Mouse (Mus musculus): Measurements from ENCODE around the gene Zfyve9.

Zfyve9 gene

GRCm38 (mm10) chr4:108768527-108768926 is 12.1 kb downstream of the Zfyve9 start:
- TF ChIP-seq GATA4 (IDR thresholded peaks at IDR 0.05; ENCODE audit: insufficient replicate concordance, low read length): no peak

GRCm38 (mm10) chr4:108759583-108759982 is 21.0 kb downstream of the Zfyve9 start:
- no peak for TF ChIP-seq GATA4 (IDR thresholded peaks at IDR 0.05; ENCODE audit: insufficient replicate concordance, low read length)

GRCm38 (mm10) chr4:108746160-108746873 is 34.3 kb downstream of the Zfyve9 start:
- TF ChIP-seq GATA4 (IDR thresholded peaks at IDR 0.05; ENCODE audit: insufficient replicate concordance, low read length): no peak

GRCm38 (mm10) chr4:108731582-108731981 is 49.0 kb downstream of the Zfyve9 start:
- TF ChIP-seq GATA4 (IDR thresholded peaks at IDR 0.05; ENCODE audit: insufficient replicate concordance, low read length): no peak

GRCm38 (mm10) chr4:108730450-108730849 is 50.1 kb downstream of the Zfyve9 start:
- TF ChIP-seq GATA4 (IDR thresholded peaks at IDR 0.05; ENCODE audit: insufficient replicate concordance, low read length): no peak

- no peak for TF ChIP-seq GATA4 (IDR thresholded peaks at IDR 0.05; ENCODE audit: insufficient replicate concordance, low read length)
These were observed 56.5 kb downstream of the Zfyve9 start for GRCm38 (mm10) chr4:108724102-108724501.

GRCm38 (mm10) chr4:108721245-108721784 is 59.3 kb downstream of the Zfyve9 start:
- TF ChIP-seq GATA4 (IDR thresholded peaks at IDR 0.05; ENCODE audit: insufficient replicate concordance, low read length): no peak

GRCm38 (mm10) chr4:108719349-108719748 is 61.2 kb downstream of the Zfyve9 start, which contains the start of gene 3110021N24Rik:
Gene 3110021N24Rik, plus strand, starts transcription at chr4:108719649.
- no peak for TF ChIP-seq GATA4 (IDR thresholded peaks at IDR 0.05; ENCODE audit: insufficient replicate concordance, low read length)

- TF ChIP-seq GATA4 (IDR thresholded peaks at IDR 0.05; ENCODE audit: insufficient replicate concordance, low read length): no peak
These were observed 72.4 kb downstream of the Zfyve9 start for GRCm38 (mm10) chr4:108708209-108708608.

- no peak for TF ChIP-seq GATA4 (IDR thresholded peaks at IDR 0.05; ENCODE audit: insufficient replicate concordance, low read length)
These were observed 83.7 kb downstream of the Zfyve9 start for GRCm38 (mm10) chr4:108696934-108697333.

GRCm38 (mm10) chr4:108691469-108691868 is 89.1 kb downstream of the Zfyve9 start:
- TF ChIP-seq GATA4 (IDR thresholded peaks at IDR 0.05; ENCODE audit: insufficient replicate concordance, low read length): no peak

- TF ChIP-seq GATA4 (IDR thresholded peaks at IDR 0.05; ENCODE audit: insufficient replicate concordance, low read length): no peak
These were observed 90.1 kb downstream of the Zfyve9 start for GRCm38 (mm10) chr4:108690479-108690878.

GRCm38 (mm10) chr4:108686156-108686555 is 94.4 kb downstream of the Zfyve9 start:
- TF ChIP-seq GATA4 (IDR thresholded peaks at IDR 0.05; ENCODE audit: insufficient replicate concordance, low read length): no peak

GRCm38 (mm10) chr4:108664407-108664806 is 116.2 kb downstream of the Zfyve9 start:
- no peak for TF ChIP-seq GATA4 (IDR thresholded peaks at IDR 0.05; ENCODE audit: insufficient replicate concordance, low read length)

- TF ChIP-seq GATA4 (IDR thresholded peaks at IDR 0.05; ENCODE audit: insufficient replicate concordance, low read length): no peak
These were observed 141.8 kb downstream of the Zfyve9 start for GRCm38 (mm10) chr4:108638752-108639151.

- TF ChIP-seq GATA4 (IDR thresholded peaks at IDR 0.05; ENCODE audit: insufficient replicate concordance, low read length): no peak
These were observed 142.9 kb downstream of the Zfyve9 start for GRCm38 (mm10) chr4:108637721-108638120.

GRCm38 (mm10) chr4:108635101-108635500 is 145.5 kb downstream of the Zfyve9 start:
- TF ChIP-seq GATA4 (IDR thresholded peaks at IDR 0.05; ENCODE audit: insufficient replicate concordance, low read length): no peak
